Mouse (Mus musculus): ENCODE measurements around the gene Madcam1. TPM values are rescaled to one million over a fixed set of nuclear protein-coding genes. Genes with fewer than 3 reads are reported as not detected.
A peak's percentile ranks its signal among the peaks of the same experiment; 100 is the strongest.

Madcam1 gene
- polyA plus RNA-seq, 1 experiment from 2014 or later = 1.1 TPM

- H3K4me1 ChIP-seq (replicated peaks) = peaks cover 33% of the 10 kb centered on the region
- peaks cover 51% of the 10 kb centered on the region for H3K36me3 ChIP-seq
- 81% methylated on average over 1 of the region's 1 CpGs for WGBS
- peak overlapping the region; percentile 59; the same call in 1 of the 2 replicates for H3K4me3 ChIP-seq
- H3K27me3 ChIP-seq = no peaks in the 10 kb centered on the region
- peak overlapping the region; percentile 85 for H3K9ac ChIP-seq
- no peak for ATAC-seq (ENCODE audit: low read depth)
- H3K4me2 ChIP-seq = peak overlapping the region; percentile 99
- no peaks in the 10 kb centered on the region for H3K9me3 ChIP-seq
- no peak overlapping the region for H3K27ac ChIP-seq (replicated peaks)
Observed at GRCm38 (mm10) chr10:79707162-79707561, 42.8 kb downstream of the Madcam1 start.

GRCm38 (mm10) chr10:79707759-79708158 is 43.4 kb downstream of the Madcam1 start:
- peaks cover 33% of the 10 kb centered on the region for H3K4me1 ChIP-seq (replicated peaks)
- no peak for ATAC-seq (ENCODE audit: low read depth)
- H3K27ac ChIP-seq (replicated peaks) = no peak overlapping the region
- no peak overlapping the region for H3K4me3 ChIP-seq
- no peaks in the 10 kb centered on the region for H3K9me3 ChIP-seq
- no peaks in the 10 kb centered on the region for H3K27me3 ChIP-seq
- no peak overlapping the region for H3K9ac ChIP-seq
- H3K36me3 ChIP-seq = peaks cover 54% of the 10 kb centered on the region
- 76% methylated on average over 4 of the region's 4 CpGs for WGBS
- no peak overlapping the region for H3K4me2 ChIP-seq

- no peaks in the 10 kb centered on the region for H3K9me3 ChIP-seq
- no peak for ATAC-seq (ENCODE audit: low read depth)
- H3K4me2 ChIP-seq = no peak overlapping the region
- no peaks in the 10 kb centered on the region for H3K27me3 ChIP-seq
- H3K4me1 ChIP-seq (replicated peaks) = peaks cover 33% of the 10 kb centered on the region
- no peak overlapping the region for H3K4me3 ChIP-seq
- no peak overlapping the region for H3K9ac ChIP-seq
- H3K27ac ChIP-seq (replicated peaks) = no peak overlapping the region
- H3K36me3 ChIP-seq = peaks cover 54% of the 10 kb centered on the region
- WGBS = 93% methylated on average over 21 of the region's 21 CpGs
Observed at GRCm38 (mm10) chr10:79708668-79709067, 44.3 kb downstream of the Madcam1 start.

- Histone ChIP-seq H3K9ac (no peak overlapping the region), H3K27me3 (peaks cover 2% of the 10 kb centered on the region; the same call in 1 of the 2 replicates), H3K36me3 (peaks cover 54% of the 10 kb centered on the region), H3K4me2 (no peak overlapping the region), H3K27ac (replicated peaks) (no peak overlapping the region), H3K4me3 (no peak overlapping the region), H3K4me1 (replicated peaks) (peaks cover 33% of the 10 kb centered on the region), H3K9me3 (no peaks in the 10 kb centered on the region)
- no peak for ATAC-seq (ENCODE audit: low read depth)
- 80% methylated on average over 7 of the region's 7 CpGs for WGBS
Observed at GRCm38 (mm10) chr10:79709307-79709706, 44.9 kb downstream of the Madcam1 start.

- no peak overlapping the region for H3K4me3 ChIP-seq
- no peak overlapping the region for H3K27ac ChIP-seq (replicated peaks)
- no peak for ATAC-seq (ENCODE audit: low read depth)
- H3K9me3 ChIP-seq = no peaks in the 10 kb centered on the region
- no peak overlapping the region for H3K4me2 ChIP-seq
- no peak overlapping the region for H3K9ac ChIP-seq
- WGBS = 95% methylated on average over 1 of the region's 1 CpGs
- peaks cover 49% of the 10 kb centered on the region for H3K36me3 ChIP-seq
- peaks cover 25% of the 10 kb centered on the region for H3K4me1 ChIP-seq (replicated peaks)
- H3K27me3 ChIP-seq = peaks cover 29% of the 10 kb centered on the region
Observed at GRCm38 (mm10) chr10:79712029-79712428, 47.7 kb downstream of the Madcam1 start.

- Histone ChIP-seq H3K4me2 (no peak overlapping the region), H3K4me3 (no peak overlapping the region), H3K9me3 (no peaks in the 10 kb centered on the region), H3K36me3 (peaks cover 43% of the 10 kb centered on the region), H3K4me1 (replicated peaks) (peaks cover 25% of the 10 kb centered on the region), H3K27ac (replicated peaks) (no peak overlapping the region), H3K27me3 (peaks cover 35% of the 10 kb centered on the region), H3K9ac (no peak overlapping the region)
- no peak for ATAC-seq (ENCODE audit: low read depth)
- 8% methylated on average over 4 of the region's 6 CpGs for WGBS
Observed at GRCm38 (mm10) chr10:79712499-79713126, 48.3 kb downstream of the Madcam1 start.

- no peak overlapping the region for H3K27ac ChIP-seq (replicated peaks)
- H3K9me3 ChIP-seq = no peaks in the 10 kb centered on the region
- peaks cover 40% of the 10 kb centered on the region for H3K27me3 ChIP-seq
- 61% methylated on average over 1 of the region's 1 CpGs for WGBS
- no peak overlapping the region for H3K4me3 ChIP-seq
- peaks cover 41% of the 10 kb centered on the region for H3K36me3 ChIP-seq
- ATAC-seq (ENCODE audit: low read depth) = no peak
- H3K4me1 ChIP-seq (replicated peaks) = peaks cover 26% of the 10 kb centered on the region
- no peak overlapping the region for H3K9ac ChIP-seq
- no peak overlapping the region for H3K4me2 ChIP-seq
Observed at GRCm38 (mm10) chr10:79713163-79713562, 48.8 kb downstream of the Madcam1 start.

- Histone ChIP-seq H3K9me3 (no peaks in the 10 kb centered on the region), H3K36me3 (peaks cover 25% of the 10 kb centered on the region), H3K27ac (replicated peaks) (no peak overlapping the region), H3K27me3 (peaks cover 58% of the 10 kb centered on the region), H3K4me3 (no peak overlapping the region), H3K4me1 (replicated peaks) (peaks cover 28% of the 10 kb centered on the region), H3K4me2 (no peak overlapping the region), H3K9ac (no peak overlapping the region)
- ATAC-seq (ENCODE audit: low read depth) = no peak
- 55% methylated on average over 4 of the region's 4 CpGs for WGBS
Observed at GRCm38 (mm10) chr10:79714996-79715395, 50.6 kb downstream of the Madcam1 start.

GRCm38 (mm10) chr10:79716254-79716987 is 52.1 kb downstream of the Madcam1 start, which contains the start of gene Hcn2:
TSS of gene Hcn2 (plus strand) at chr10:79716634.
- peaks cover 28% of the 10 kb centered on the region for H3K4me1 ChIP-seq (replicated peaks)
- H3K36me3 ChIP-seq = peaks cover 11% of the 10 kb centered on the region
- no peak within 1 kb of the TSS for H3K27ac ChIP-seq (replicated peaks)
- peaks cover 65% of the 10 kb centered on the region for H3K27me3 ChIP-seq
- 3% methylated on average over 51 of the region's 91 CpGs for whole genome bisulfite sequencing
- ATAC-seq (ENCODE audit: low read depth) = peak; percentile 69
- H3K4me3 ChIP-seq = peak within 1 kb of the TSS; percentile 66
- H3K4me2 ChIP-seq = peak within 1 kb of the TSS; percentile 90
- H3K9me3 ChIP-seq = no peaks in the 10 kb centered on the region
- peak within 1 kb of the TSS; percentile 82 for H3K9ac ChIP-seq

- under 1% methylated on average over 44 of the region's 44 CpGs for WGBS
Observed at GRCm38 (mm10) chr10:79716988-79717355, 52.6 kb downstream of the Madcam1 start.

GRCm38 (mm10) chr10:79717640-79718357 is 53.4 kb downstream of the Madcam1 start:
- H3K4me3 ChIP-seq = peak overlapping the region; percentile 66
- 5% methylated on average over 43 of the region's 43 CpGs for WGBS
- H3K4me2 ChIP-seq = peak overlapping the region; percentile 90
- H3K27me3 ChIP-seq = peaks cover 65% of the 10 kb centered on the region
- H3K9ac ChIP-seq = peak overlapping the region; percentile 82
- H3K36me3 ChIP-seq = no peaks in the 10 kb centered on the region
- peaks cover 30% of the 10 kb centered on the region for H3K4me1 ChIP-seq (replicated peaks)
- no peak overlapping the region for H3K27ac ChIP-seq (replicated peaks)
- ATAC-seq (ENCODE audit: low read depth) = no peak
- H3K9me3 ChIP-seq = no peaks in the 10 kb centered on the region

More at GRCm38 (mm10) chr10:79716988-79717355, 52.6 kb downstream of the Madcam1 start:
- H3K9ac ChIP-seq = peak overlapping the region; percentile 82
- peaks cover 65% of the 10 kb centered on the region for H3K27me3 ChIP-seq
- peaks cover 5% of the 10 kb centered on the region for H3K36me3 ChIP-seq
- peak overlapping the region; percentile 90 for H3K4me2 ChIP-seq
- H3K9me3 ChIP-seq = no peaks in the 10 kb centered on the region
- peak; percentile 12 for ATAC-seq (ENCODE audit: low read depth)
- H3K4me1 ChIP-seq (replicated peaks) = peaks cover 28% of the 10 kb centered on the region
- no peak overlapping the region for H3K27ac ChIP-seq (replicated peaks)
- H3K4me3 ChIP-seq = peak overlapping the region; percentile 66

All from neural tube, embryonic 13.5 days (tissue).